Mouse (Mus musculus) ES-Bruce4 (cell line): ENCODE results near the gene Pms2.

Experiments
- CTCF ChIP-seq: IDR thresholded peaks from one replicate; pipeline ENCODE4 v1.8.1; 2011; ENCODE audit warnings: low read depth, low read length
- POLR2A ChIP-seq: IDR thresholded peaks from one replicate; pipeline ENCODE4 v1.8.1; 2011; ENCODE audit warnings: low read length; ENCODE audit not compliant: insufficient read depth

DNA sequence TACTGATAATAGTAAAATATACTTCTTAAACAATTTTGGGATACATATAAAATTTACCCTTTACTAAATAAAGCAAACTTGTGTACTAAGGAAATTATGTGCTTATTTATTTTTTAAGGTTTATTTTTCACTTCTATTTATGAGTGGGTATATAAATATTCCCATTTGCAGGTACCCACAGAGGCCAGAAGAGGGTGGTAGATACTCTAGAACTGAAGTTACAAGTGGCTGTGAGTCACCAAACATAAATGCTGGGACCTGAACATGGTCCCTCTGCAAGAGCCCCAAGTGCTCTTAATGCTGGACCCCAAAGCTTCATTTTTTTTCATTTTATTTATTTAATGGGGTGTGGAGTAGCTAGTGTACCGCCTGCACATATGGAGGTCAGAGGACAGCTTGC is 24.1 kb downstream of the Pms2 start:
- TF ChIP-seq POLR2A (no peak), CTCF (no peak)
